In genomic region chr11:100423836-100424235, GRCm38 (mm10) we compare ENCODE assay signal across 22 mouse cellular contexts. TPM values are rescaled to one million over a fixed set of nuclear protein-coding genes. Genes with fewer than 3 reads are reported as not detected.
"Had no signal": no experiment of that assay in that cellular context is flagged by ENCODE, and none has a peak within 500 bp of the region (broad histone marks: within the 10 kb centered on the region; RNA-seq: fewer than 3 reads in every experiment).

No protein-coding gene starts in this region.

- H3K4me3 ChIP-seq: liver, embryonic 15.5 days; lung, embryonic 15.5 days; megakaryocyte, embryonic 14.5 days; midbrain, embryonic 15.5 days; neural tube, embryonic 12.5 days had no signal

- H3K27me3 ChIP-seq: lung, embryonic 15.5 days; midbrain, embryonic 15.5 days; neural tube, embryonic 12.5 days had no signal

- H3K9ac ChIP-seq: liver, embryonic 15.5 days; liver, postnatal 0 days; lung, embryonic 15.5 days; midbrain, embryonic 15.5 days; neural tube, embryonic 12.5 days had no signal

- H3K36me3 ChIP-seq: liver, embryonic 15.5 days; midbrain, embryonic 15.5 days; neural tube, embryonic 12.5 days had no signal

- H3K9me3 ChIP-seq: liver, embryonic 15.5 days; lung, embryonic 15.5 days; megakaryocyte, embryonic 14.5 days; midbrain, embryonic 15.5 days; neural tube, embryonic 12.5 days had no signal

- DNase-seq: liver, postnatal 0 days; lung, adult 2 months; lung, postnatal 14 days; lung, postnatal 36 days; right cerebral cortex, postnatal 25 days; right cerebral cortex, postnatal 4 days; spleen, adult 18-20 months; thymus, adult 18-20 months; thymus, postnatal 14 days; thymus, postnatal 36 days had no signal

- H3K4me1 ChIP-seq: midbrain, embryonic 15.5 days; neural tube, embryonic 12.5 days had no signal

- ATAC-seq: liver, postnatal 0 days; lung, postnatal 0 days; midbrain, embryonic 15.5 days had no signal

- H3K27ac ChIP-seq: liver, embryonic 15.5 days; lung, embryonic 15.5 days; macrophage; midbrain, embryonic 15.5 days; neural tube, embryonic 12.5 days had no signal

- H3K4me2 ChIP-seq: liver, embryonic 15.5 days; lung, embryonic 15.5 days; midbrain, embryonic 11.5 days; midbrain, embryonic 15.5 days; neural tube, embryonic 12.5 days had no signal

RNA-seq across cellular contexts. Expression of gene Fkbp10, which starts 8.3 kb away (rescaled TPM):
- total RNA-seq: megakaryocyte progenitor cell, adult 5-6 weeks; neutrophil, adult 5-6 weeks had no signal
- polyA plus RNA-seq: macrophage had no signal

RNA-seq across cellular contexts. Expression of gene P3h4, which starts 9.2 kb away (rescaled TPM):
- total RNA-seq: neutrophil, adult 5-6 weeks had no signal

RNA-seq across cellular contexts. Expression of gene Klhl10, which starts 17.9 kb away (rescaled TPM):
- total RNA-seq: monocyte, adult 5-6 weeks had no signal
- polyA plus RNA-seq: small intestine, adult 2 months had no signal
